Mouse (Mus musculus): ENCODE data around the gene Raver1.

The Raver1 gene

GRCm38 (mm10) chr9:21036666-21037065 is 55.1 kb downstream of the Raver1 start:
- DNase-seq, result no peak

- DNase-seq, result no peak
Measured at GRCm38 (mm10) chr9:21036161-21036560, 55.6 kb downstream of the Raver1 start.

GRCm38 (mm10) chr9:21035586-21035985 is 56.2 kb downstream of the Raver1 start:
- no peak for DNase-seq

- peak; percentile 58 for DNase-seq
Measured at GRCm38 (mm10) chr9:21034481-21035085, 57.2 kb downstream of the Raver1 start.

- DNase-seq, result peak; percentile 93
Measured at GRCm38 (mm10) chr9:21033136-21033535, 58.7 kb downstream of the Raver1 start.

- no peak for DNase-seq
Measured at GRCm38 (mm10) chr9:21032491-21032890, 59.3 kb downstream of the Raver1 start.

GRCm38 (mm10) chr9:21031896-21032351 is 59.9 kb downstream of the Raver1 start, which contains the start of gene Icam5:
Icam5 (plus strand) TSS chr9:21032073.
- no peak for DNase-seq

- peak; percentile 73 for DNase-seq
Measured at GRCm38 (mm10) chr9:21031251-21031895, 60.4 kb downstream of the Raver1 start.

- DNase-seq, result peak; percentile 95
Measured at GRCm38 (mm10) chr9:21030781-21031250, 61.0 kb downstream of the Raver1 start.

- DNase-seq, result no peak
Measured at GRCm38 (mm10) chr9:21030055-21030600, 61.7 kb downstream of the Raver1 start.

GRCm38 (mm10) chr9:21029291-21030054 is 62.3 kb downstream of the Raver1 start, which contains the start of gene Icam4:
Icam4 (plus strand) TSS chr9:21029373.
- peak; percentile 91 for DNase-seq

GRCm38 (mm10) chr9:21028560-21029110 is 63.2 kb downstream of the Raver1 start:
- no peak for DNase-seq

- no peak for DNase-seq
Measured at GRCm38 (mm10) chr9:21027774-21028290, 64.0 kb downstream of the Raver1 start.

GRCm38 (mm10) chr9:21026849-21027248 is 65.0 kb downstream of the Raver1 start:
- DNase-seq, result no peak

GRCm38 (mm10) chr9:21025258-21025810 is 66.5 kb downstream of the Raver1 start:
- no peak for DNase-seq

Measured in kidney, postnatal 10 days (tissue).